Comparison of ENCODE assay signal across 17 mouse cellular contexts in the genomic region with DNA sequence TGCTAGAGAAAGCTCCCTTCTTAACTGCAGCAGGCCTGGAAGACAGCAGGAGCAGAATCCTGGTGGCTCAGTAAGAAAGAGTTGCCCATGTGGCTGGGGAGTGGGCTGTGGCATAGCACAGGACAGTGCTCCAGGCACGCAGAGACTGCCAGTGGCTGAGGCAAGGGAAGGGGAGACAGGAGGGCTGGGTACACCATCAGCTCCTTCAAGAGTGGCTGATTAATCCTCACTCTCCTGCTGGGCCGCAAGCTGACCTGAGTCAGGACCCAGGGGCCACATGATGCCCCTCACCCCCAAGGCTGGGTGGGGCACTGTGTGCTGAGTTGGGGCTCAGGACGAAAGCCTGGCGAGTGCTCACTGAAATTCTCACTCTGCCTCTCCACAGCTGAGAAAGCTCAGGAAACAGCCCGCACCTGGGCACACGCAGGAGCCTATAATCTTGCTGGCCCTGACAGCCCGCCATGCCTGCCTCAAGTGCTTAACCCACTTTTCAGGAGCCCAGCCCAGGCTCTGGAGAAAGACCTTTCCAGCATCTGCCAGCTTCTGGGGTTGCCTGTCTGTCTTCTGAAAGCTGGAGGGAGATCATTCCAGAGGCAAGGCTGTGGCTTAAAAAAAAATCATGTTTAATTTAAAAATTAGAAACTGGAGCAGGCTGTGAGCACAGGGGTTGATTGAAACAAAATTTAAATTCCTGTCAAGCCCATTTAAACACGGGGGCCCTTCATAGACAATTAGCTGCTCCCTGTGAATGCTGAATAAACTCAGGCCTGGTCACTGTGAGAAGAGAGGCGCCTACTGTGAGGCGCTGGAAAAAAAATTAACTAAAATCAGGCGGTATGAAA. TPM values are rescaled to one million over a fixed set of nuclear protein-coding genes. Genes with fewer than 3 reads are reported as not detected.
DNase-seq lines count a peak whose midpoint lies in the region; ATAC-seq lines count a peak whose summit lies in the region.
"Had no signal": no experiment of that assay in that cellular context is flagged by ENCODE, and none has a peak within 500 bp of the region (broad histone marks: within the 10 kb centered on the region; RNA-seq: fewer than 3 reads in every experiment).

No protein-coding gene starts in this region.

- H3K9me3 ChIP-seq in neural tube, embryonic 13.5 days, result no peaks in the 10 kb centered on the region
- H3K9me3 ChIP-seq in neural tube, embryonic 15.5 days (replicated peaks), result no peaks in the 10 kb centered on the region
- no peaks in the 10 kb centered on the region for H3K9me3 ChIP-seq in forebrain, embryonic 15.5 days
- H3K9me3 ChIP-seq in limb, embryonic 13.5 days, result no peaks in the 10 kb centered on the region
- H3K9me3 ChIP-seq: heart, embryonic 10.5 days; lung, embryonic 15.5 days had no signal

- DNase-seq in frontal cortex, postnatal 10 days (ENCODE audit: low spot score in 2 of 2), result no peak
- no peak for DNase-seq in gastrocnemius, postnatal 25 days
- DNase-seq in left cerebral cortex, adult 9 months (ENCODE audit: low spot score in 2 of 2), result no peak
- DNase-seq: cerebellum, adult 11 months; kidney, adult 2 months; kidney, postnatal 4 days; right cerebral cortex, adult 18-20 months; thymus, adult 18-20 months had no signal

- 0 out of 2 replicates have a peak, but pooled peaks cover 6% of the 10 kb centered on the region for H3K36me3 ChIP-seq in neural tube, embryonic 13.5 days
- peaks cover 6% of the 10 kb centered on the region; the same call in 1 of the 2 replicates for H3K36me3 ChIP-seq in neural tube, embryonic 15.5 days
- no peaks in the 10 kb centered on the region; the same call in 1 of the 2 replicates for H3K36me3 ChIP-seq in forebrain, embryonic 15.5 days
- peaks cover 21% of the 10 kb centered on the region for H3K36me3 ChIP-seq in limb, embryonic 13.5 days
- H3K36me3 ChIP-seq: lung, embryonic 15.5 days had no signal

- H3K4me3 ChIP-seq in neural tube, embryonic 13.5 days, result no peak overlapping the region
- H3K4me3 ChIP-seq in neural tube, embryonic 15.5 days (replicated peaks), result no peak overlapping the region
- H3K4me3 ChIP-seq in forebrain, embryonic 15.5 days, result no peak overlapping the region
- H3K4me3 ChIP-seq in limb, embryonic 13.5 days, result no peak overlapping the region
- H3K4me3 ChIP-seq: heart, embryonic 10.5 days; lung, embryonic 15.5 days had no signal

- peaks cover 62% of the 10 kb centered on the region for H3K4me1 ChIP-seq in neural tube, embryonic 13.5 days (replicated peaks)
- peaks cover 47% of the 10 kb centered on the region for H3K4me1 ChIP-seq in neural tube, embryonic 15.5 days
- peaks cover 29% of the 10 kb centered on the region for H3K4me1 ChIP-seq in forebrain, embryonic 15.5 days
- H3K4me1 ChIP-seq in limb, embryonic 13.5 days, result peaks cover 29% of the 10 kb centered on the region
- H3K4me1 ChIP-seq: lung, embryonic 15.5 days had no signal

- H3K9ac ChIP-seq in neural tube, embryonic 13.5 days, result 0 out of 2 replicates have a peak overlapping the region, but pooled peaks have one; percentile 17
- H3K9ac ChIP-seq in neural tube, embryonic 15.5 days (replicated peaks), result no peak overlapping the region
- no peak overlapping the region for H3K9ac ChIP-seq in forebrain, embryonic 15.5 days (replicated peaks)
- 0 out of 2 replicates have a peak overlapping the region, but pooled peaks have one; percentile 15 for H3K9ac ChIP-seq in limb, embryonic 13.5 days
- H3K9ac ChIP-seq: lung, embryonic 15.5 days had no signal

- ATAC-seq in neural tube, embryonic 13.5 days (ENCODE audit: low read depth), result no peak
- ATAC-seq in neural tube, embryonic 15.5 days (ENCODE audit: low FRiP score), result no peak
- ATAC-seq in forebrain, embryonic 15.5 days (replicated peaks), result 0 out of 2 replicates have a peak, but pooled peaks have one; percentile 41
- no peak for ATAC-seq in limb, embryonic 13.5 days (ENCODE audit: low FRiP score, low read depth)

- 0 out of 2 replicates have a peak, but pooled peaks cover 4% of the 10 kb centered on the region for H3K27me3 ChIP-seq in neural tube, embryonic 13.5 days
- H3K27me3 ChIP-seq in neural tube, embryonic 15.5 days (replicated peaks), result peaks cover 12% of the 10 kb centered on the region; the same call in 1 of the 2 replicates
- peaks cover 12% of the 10 kb centered on the region; the same call in 1 of the 2 replicates for H3K27me3 ChIP-seq in forebrain, embryonic 15.5 days
- peaks cover 9% of the 10 kb centered on the region; the same call in 1 of the 2 replicates for H3K27me3 ChIP-seq in limb, embryonic 13.5 days
- H3K27me3 ChIP-seq: lung, embryonic 15.5 days had no signal

- H3K27ac ChIP-seq in neural tube, embryonic 13.5 days (replicated peaks), result peak overlapping the region; percentile 52
- H3K27ac ChIP-seq in neural tube, embryonic 15.5 days (replicated peaks), result no peak overlapping the region
- H3K27ac ChIP-seq in forebrain, embryonic 15.5 days (replicated peaks), result peak overlapping the region; percentile 24; the same call in 1 of the 2 replicates
- H3K27ac ChIP-seq in limb, embryonic 13.5 days, result no peak overlapping the region
- H3K27ac ChIP-seq: heart, embryonic 10.5 days; lung, embryonic 15.5 days had no signal

- H3K4me2 ChIP-seq in neural tube, embryonic 13.5 days, result no peak overlapping the region
- no peak overlapping the region for H3K4me2 ChIP-seq in neural tube, embryonic 15.5 days
- 0 out of 2 replicates have a peak overlapping the region, but pooled peaks have one; percentile 1 for H3K4me2 ChIP-seq in forebrain, embryonic 15.5 days (replicated peaks)
- no peak overlapping the region for H3K4me2 ChIP-seq in limb, embryonic 13.5 days (replicated peaks)
- H3K4me2 ChIP-seq: lung, embryonic 15.5 days had no signal

- 35% methylated on average over 11 of the region's 11 CpGs for WGBS in neural tube, embryonic 13.5 days
- 49% methylated on average over 11 of the region's 11 CpGs for WGBS in neural tube, embryonic 15.5 days
- WGBS in forebrain, embryonic 15.5 days, result 15% methylated on average over 11 of the region's 11 CpGs
- 43% methylated on average over 11 of the region's 11 CpGs for WGBS in limb, embryonic 13.5 days

RNA-seq across cellular contexts. Expression of a gene that starts 32.8 kb away (rescaled TPM):
- 25.4 and 27.9 TPM in 2 replicates for polyA plus RNA-seq in neural tube, embryonic 13.5 days (2015; fragmentation: Nextera tagmentation; extraction: Ambion mirVana)
- polyA plus RNA-seq in neural tube, embryonic 15.5 days (2015; fragmentation: Nextera tagmentation; extraction: Ambion mirVana), result 12.2 and 18.7 TPM in 2 replicates
- polyA plus RNA-seq in forebrain, embryonic 15.5 days (2015; fragmentation: Nextera tagmentation; extraction: Ambion mirVana), result 0.36 and 0.61 TPM in 2 replicates
- polyA plus RNA-seq in limb, embryonic 13.5 days (2015; fragmentation: Nextera tagmentation; extraction: Ambion mirVana), result 0.06 TPM in 1 of 2 replicates, not detected in the other
- under 1 TPM; 0.08 TPM for total RNA-seq in gastrocnemius, postnatal 25 days (2021)
- total RNA-seq: hematopoietic stem cell, adult 5-6 weeks; liver, adult 2 months; megakaryocyte, adult 5-6 weeks had no signal
- polyA plus RNA-seq: liver, adult 2 months; lung, embryonic 15.5 days had no signal

Comparison
In these comparisons a context has a peak if more than half of its experiments do, and no peak if none do; other contexts are left out.
1. H3K27ac ChIP-seq: peak in neural tube, embryonic 13.5 days (single experiment) and forebrain, embryonic 15.5 days (single experiment); none in neural tube, embryonic 15.5 days (single experiment) and limb, embryonic 13.5 days (single experiment).
2. H3K9ac ChIP-seq: peak in neural tube, embryonic 13.5 days (single experiment) and limb, embryonic 13.5 days (single experiment); none in neural tube, embryonic 15.5 days (single experiment) and forebrain, embryonic 15.5 days (single experiment).